Mouse (Mus musculus): ENCODE results near the gene Mcrs1.

GRCm38 (mm10) chr15:99233719-99234118, 18.0 kb downstream of the Mcrs1 start:
- no peak for TF ChIP-seq CTCF (IDR thresholded peaks at IDR 0.05; ENCODE audit: low read depth)
- no peak for TF ChIP-seq EP300 (IDR thresholded peaks at IDR 0.05; ENCODE audit: low read depth)

Measured in liver, postnatal 0 days (tissue).